Mouse (Mus musculus): ENCODE results near the gene Tbc1d20.

- TF ChIP-seq POLR2A (IDR thresholded peaks at IDR 0.05; ENCODE audit: control insufficient read depth, low read depth, low read length) (no peak), CTCF (IDR thresholded peaks at IDR 0.05; ENCODE audit: control insufficient read depth, insufficient read depth, insufficient replicate concordance, low read depth, low read length) (no peak)
Observed at GRCm38 (mm10) chr2:152357254-152357653, 63.6 kb downstream of the Tbc1d20 start.
